Mouse (Mus musculus) brain, embryonic 14.5 days (tissue): Measurements from ENCODE around the gene Krtap4-13.
"Not testable (repeated sequence)": the region's sequence is repeated elsewhere in the genome, so short reads cannot be mapped to it uniquely, and the experiment has no call there.

ENCODE experiments used
- CTCF ChIP-seq: fragments of 200-500 bp; IDR thresholded peaks from 2 replicates; pipeline ENCODE4 v1.5.1; 2012; ENCODE audit warnings: inconsistent platforms, mild to moderate bottlenecking, moderate library complexity, borderline replicate concordance; ENCODE audit not compliant: insufficient read depth, insufficient read length; ENCODE audit errors: extremely low read depth
- POLR2A ChIP-seq: fragments of 200-500 bp; IDR thresholded peaks from 2 replicates; pipeline ENCODE4 v1.6.1; 2012; ENCODE audit warnings: mild to moderate bottlenecking, inconsistent platforms, borderline replicate concordance; ENCODE audit not compliant: poor library complexity, insufficient read depth, insufficient read length, severe bottlenecking; ENCODE audit errors: extremely low read depth

GRCm38 (mm10) chr11:99815566-99815965 is 5.9 kb upstream of the Krtap4-13 start, which contains the start of gene Gm11564:
- TF ChIP-seq POLR2A, CTCF: not testable (repeated sequence)
